In the genomic region with DNA sequence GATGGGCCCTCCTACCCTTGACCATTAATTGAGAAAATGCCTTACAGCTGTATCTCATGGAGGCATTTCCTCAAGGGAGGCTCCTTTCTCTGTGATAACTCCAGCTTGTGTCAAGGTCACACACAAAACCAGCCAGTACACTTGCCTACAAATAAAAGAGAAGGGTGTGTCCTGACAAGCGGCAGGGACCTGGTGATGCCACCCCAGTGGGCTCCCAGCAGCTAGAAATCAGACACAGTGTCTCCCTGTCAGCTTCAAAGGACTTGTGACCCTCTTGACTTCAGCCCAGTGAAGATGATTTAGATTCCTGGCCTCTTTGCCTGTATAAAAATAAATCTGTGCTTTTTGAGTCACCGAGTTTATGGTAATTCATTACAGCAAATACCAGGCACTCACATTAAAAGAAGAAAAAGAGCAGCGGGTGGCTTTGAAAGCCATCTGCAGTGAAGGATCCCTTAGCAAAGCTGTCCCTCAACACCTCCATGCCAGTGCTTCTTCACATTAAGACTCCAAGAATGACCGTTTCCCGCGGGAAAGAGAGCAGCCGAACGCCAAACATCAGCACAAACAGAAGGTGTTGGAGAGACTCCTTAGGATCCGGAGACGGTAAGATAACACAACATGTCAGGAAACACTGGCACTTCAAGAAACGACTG, we compare ENCODE assay signal across 8 mouse cellular contexts.
A peak's percentile ranks its signal among the peaks of the same experiment; 100 is the strongest.
DNase-seq lines count a peak whose midpoint lies in the region; ATAC-seq and TF ChIP-seq lines count a peak whose summit lies in the region.

No protein-coding gene starts in this region.

- no peaks in the 10 kb centered on the region for H3K9me3 ChIP-seq in forebrain, embryonic 10.5 days
- H3K9me3 ChIP-seq in hindbrain, embryonic 13.5 days = no peaks in the 10 kb centered on the region
- no peaks in the 10 kb centered on the region for H3K9me3 ChIP-seq in liver, postnatal 0 days (ENCODE audit: low read length)

- 19% methylated on average over 11 of the region's 11 CpGs for whole genome bisulfite sequencing in forebrain, embryonic 10.5 days
- 11% methylated on average over 11 of the region's 11 CpGs for WGBS in hindbrain, embryonic 13.5 days
- 7% methylated on average over 11 of the region's 11 CpGs for WGBS in liver, postnatal 0 days (ENCODE audit: insufficient replicate concordance)

- peak overlapping the region; percentile 56 for H3K9ac ChIP-seq in hindbrain, embryonic 13.5 days
- H3K9ac ChIP-seq in liver, postnatal 0 days (replicated peaks) = no peak overlapping the region

- no peak for TF ChIP-seq EP300 in liver, postnatal 0 days (IDR thresholded peaks at IDR 0.05; ENCODE audit: low read depth)

- H3K4me1 ChIP-seq in forebrain, embryonic 10.5 days = peaks cover 27% of the 10 kb centered on the region
- peaks cover 28% of the 10 kb centered on the region for H3K4me1 ChIP-seq in hindbrain, embryonic 13.5 days (replicated peaks)
- H3K4me1 ChIP-seq in liver, postnatal 0 days (ENCODE audit: insufficient read depth) = peaks cover 5% of the 10 kb centered on the region; the same call in 1 of the 2 replicates

- H3K27me3 ChIP-seq in forebrain, embryonic 10.5 days (ENCODE audit: poor library complexity, severe bottlenecking) = no peaks in the 10 kb centered on the region
- no peaks in the 10 kb centered on the region for H3K27me3 ChIP-seq in hindbrain, embryonic 13.5 days
- no peaks in the 10 kb centered on the region for H3K27me3 ChIP-seq in liver, postnatal 0 days (ENCODE audit: insufficient read depth, low read length)

- no peak for TF ChIP-seq CTCF in liver, postnatal 0 days (IDR thresholded peaks at IDR 0.05; ENCODE audit: low read depth)

- H3K27ac ChIP-seq in forebrain, embryonic 10.5 days = peak overlapping the region; percentile 65
- H3K27ac ChIP-seq in hindbrain, embryonic 13.5 days = peak overlapping the region; percentile 52; the same call in 1 of the 2 replicates
- H3K27ac ChIP-seq in liver, postnatal 0 days (ENCODE audit: low read depth) = no peak overlapping the region

- no peak; the same call in 1 of the 2 replicates for ATAC-seq in hindbrain, embryonic 13.5 days (ENCODE audit: low FRiP score)
- no peak; the same call in 1 of the 2 replicates for ATAC-seq in liver, postnatal 0 days

- H3K36me3 ChIP-seq in forebrain, embryonic 10.5 days (replicated peaks) = no peaks in the 10 kb centered on the region
- no peaks in the 10 kb centered on the region for H3K36me3 ChIP-seq in hindbrain, embryonic 13.5 days
- H3K36me3 ChIP-seq in liver, postnatal 0 days (replicated peaks; ENCODE audit: insufficient read depth, low read length) = no peaks in the 10 kb centered on the region

- peak overlapping the region; percentile 48 for H3K4me2 ChIP-seq in hindbrain, embryonic 13.5 days
- peak overlapping the region; percentile 58 for H3K4me2 ChIP-seq in liver, postnatal 0 days (ENCODE audit: low read depth, low read length)

- peak overlapping the region; percentile 42 for H3K4me3 ChIP-seq in forebrain, embryonic 10.5 days
- H3K4me3 ChIP-seq in hindbrain, embryonic 13.5 days = peak overlapping the region; percentile 19
- peak overlapping the region; percentile 19 for H3K4me3 ChIP-seq in liver, postnatal 0 days (ENCODE audit: low read depth, low read length)

- DNase-seq in right cerebral cortex, postnatal 25 days = peak; percentile 25
- no peak for DNase-seq in right cerebral cortex, postnatal 36 days (ENCODE audit: low spot score in 2 of 2)
- no peak for DNase-seq in forebrain, embryonic 10.5 days (ENCODE audit: extremely low spot score, low spot score)
- no peak for DNase-seq in liver, postnatal 0 days
- DNase-seq in yolk sac, embryonic 10.5 days (ENCODE audit: low spot score) = peak; percentile 15
- no peak for DNase-seq in spleen, adult 12 weeks (ENCODE audit: low spot score)
- no peak for DNase-seq in thymus, postnatal 4 days

Comparison
In these comparisons a context has a peak if more than half of its experiments do, and no peak if none do; other contexts are left out.
1. DNase-seq: peak in right cerebral cortex, postnatal 25 days (single experiment) and yolk sac, embryonic 10.5 days (single experiment); none in right cerebral cortex, postnatal 36 days (0 of 2), forebrain, embryonic 10.5 days (single experiment), liver, postnatal 0 days (single experiment), spleen, adult 12 weeks (single experiment) and thymus, postnatal 4 days (single experiment).
2. Peak in every context shown above with its lines, with median percentiles within 50 percentile points of each other: H3K4me3 ChIP-seq.